Mouse (Mus musculus) limb, embryonic 14.5 days (tissue): ENCODE measurements around the gene Trp53tg5. TPM values are rescaled to one million over a fixed set of nuclear protein-coding genes. Genes with fewer than 3 reads are reported as not detected.

Source experiments
- ATAC-seq: fragments of 200-750 bp; cut with Nextera tagmentation; 2 replicates; pipeline ENCODE4 v1.8.0; 2017; ENCODE audit warnings: low read depth, moderate number of reproducible peaks, moderate TSS enrichment; ENCODE audit not compliant: low FRiP score
- DNase-seq: peaks from one replicate; pipeline ENCODE4 v3.0.0-alpha.2; 2015; ENCODE audit warnings: low spot score
- H3K27ac ChIP-seq: fragments of 300-500 bp; sonication (generic); replicated peaks from 2 replicates; pipeline ENCODE4 v1.5.1; 2014; ENCODE audit warnings: low read depth, mild to moderate bottlenecking, low read length, moderate library complexity, mixed read lengths
- H3K27me3 ChIP-seq: fragments of 300-500 bp; sonication (generic); 2 replicates; pipeline ENCODE4 v1.6.1; 2014; ENCODE audit warnings: low read length, mixed read lengths; ENCODE audit not compliant: control insufficient read depth, insufficient read depth
- H3K36me3 ChIP-seq: fragments of 300-500 bp; sonication (generic); 2 replicates; pipeline ENCODE4 v1.6.1; 2014; ENCODE audit warnings: mild to moderate bottlenecking, low read length, moderate library complexity, mixed read lengths; ENCODE audit not compliant: control insufficient read depth, insufficient read depth
- H3K4me1 ChIP-seq: fragments of 300-500 bp; sonication (generic); 2 replicates; pipeline ENCODE4 v1.6.1; 2014; ENCODE audit warnings: antibody characterized with exemption, low read length, mixed read lengths; ENCODE audit not compliant: control insufficient read depth, insufficient read depth
- H3K4me2 ChIP-seq: fragments of 300-500 bp; sonication (generic); replicated peaks from 2 replicates; pipeline ENCODE4 v1.6.1; 2014; ENCODE audit warnings: low read depth, mild to moderate bottlenecking, low read length, moderate library complexity; ENCODE audit not compliant: severe bottlenecking
- H3K4me3 ChIP-seq: fragments of 300-500 bp; sonication (generic); replicated peaks from 2 replicates; pipeline ENCODE4 v1.5.1; 2014; ENCODE audit warnings: low read length
- H3K9ac ChIP-seq: fragments of 300-500 bp; sonication (generic); 2 replicates; pipeline ENCODE4 v1.6.1; 2014; ENCODE audit warnings: mild to moderate bottlenecking, low read depth, low read length, moderate library complexity; ENCODE audit not compliant: severe bottlenecking
- H3K9me3 ChIP-seq: fragments of 300-500 bp; sonication (generic); 2 replicates; pipeline ENCODE4 v1.6.1; 2016; ENCODE audit warnings: low read length; ENCODE audit not compliant: control insufficient read depth
- POLR2A ChIP-seq: fragments of 200-500 bp; IDR thresholded peaks from 2 replicates; pipeline ENCODE4 v1.8.0; 2012; ENCODE audit warnings: inconsistent platforms, mild to moderate bottlenecking, moderate library complexity, borderline replicate concordance; ENCODE audit not compliant: insufficient read depth, insufficient read length; ENCODE audit errors: extremely low read depth
- WGBS: fragments of 180-500 bp; shearing (Covaris S2); extraction: QIAGEN DNeasy Blood & Tissue Kit; methylation state at CpG from one replicate; pipeline ENCODE4 v1.1.7; 2014; 5-methylcytosine and 5-hydroxymethylcytosine counted together
- polyA plus RNA-seq, 2 experiments: library from polyadenylated mRNA; depleted of rRNA in 1 of 2; stranded (reverse) in 1 of 2; unstranded in 1 of 2; fragments of >200 nt; fragmentation: Nextera tagmentation in 1 of 2; extraction: Ambion mirVana in 1 of 2; gene quantifications; 2 replicates each; pipeline versions ENCODE4 v1.2.1 to v1.2.3; 2012 to 2014

The Trp53tg5 gene
- polyA plus RNA-seq, 2 experiments = not detected

DNA sequence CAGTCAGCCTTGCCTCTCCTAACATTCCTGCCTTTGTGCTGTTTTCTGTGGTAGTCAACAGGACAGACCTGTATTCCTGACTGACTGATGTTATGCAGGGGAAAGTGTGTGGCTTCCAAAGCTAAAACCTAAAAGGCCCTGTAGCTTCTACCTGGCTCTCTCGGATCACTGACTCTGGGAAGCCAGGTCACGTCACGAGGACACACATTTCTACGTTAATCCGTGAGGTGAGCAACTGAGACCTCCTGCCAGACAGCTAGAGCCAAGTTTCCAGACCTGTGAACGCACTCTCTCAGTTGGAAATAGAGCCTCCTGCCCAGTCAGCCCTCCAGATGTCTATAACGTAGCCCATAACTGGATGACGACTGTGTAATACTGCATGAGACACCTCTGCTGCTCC is 51.5 kb downstream of the Trp53tg5 start:
- 54% methylated on average over 8 of the region's 8 CpGs for WGBS
- no peak overlapping the region for H3K9ac ChIP-seq

DNA sequence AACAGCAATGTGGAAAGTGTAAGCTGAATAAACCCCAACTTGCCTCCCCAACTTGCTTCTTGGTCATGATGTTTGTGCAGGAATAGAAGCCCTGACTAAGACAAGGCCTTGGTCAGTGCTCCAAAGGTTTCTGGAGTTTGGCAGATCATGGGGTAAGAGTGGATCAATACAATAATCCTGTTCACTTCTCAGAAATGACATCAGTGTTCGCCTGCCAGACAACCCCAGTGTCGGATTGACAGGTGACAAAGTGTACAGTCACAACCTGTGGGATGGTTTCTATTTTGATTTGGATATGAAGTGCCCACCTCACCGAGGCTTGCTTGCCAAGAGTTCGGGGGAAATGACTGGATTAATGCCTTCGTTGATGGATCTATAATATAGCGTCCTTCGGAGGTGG is 52.2 kb downstream of the Trp53tg5 start:
- H3K4me1 ChIP-seq = peaks cover 13% of the 10 kb centered on the region; the same call in 1 of the 2 replicates
- ATAC-seq (no peak), DNase-seq (no peak)
- H3K4me3 ChIP-seq = no peak overlapping the region
- no peak overlapping the region for H3K4me2 ChIP-seq
- WGBS = 86% methylated on average over 7 of the region's 7 CpGs
- no peak for TF ChIP-seq POLR2A
- H3K9me3 ChIP-seq = no peaks in the 10 kb centered on the region
- H3K27ac ChIP-seq = no peak overlapping the region
- no peaks in the 10 kb centered on the region for H3K27me3 ChIP-seq
- peaks cover 29% of the 10 kb centered on the region for H3K36me3 ChIP-seq
- no peak overlapping the region for H3K9ac ChIP-seq

More for the DNA sequence above, 51.5 kb downstream of the Trp53tg5 start:
- DNase-seq (no peak), ATAC-seq (peak; percentile 8; the same call in 1 of the 2 replicates)
- peaks cover 13% of the 10 kb centered on the region; the same call in 1 of the 2 replicates for H3K4me1 ChIP-seq
- H3K4me3 ChIP-seq = no peak overlapping the region
- H3K27ac ChIP-seq = peak overlapping the region; percentile 58; the same call in 1 of the 2 replicates
- H3K4me2 ChIP-seq = no peak overlapping the region
- no peaks in the 10 kb centered on the region for H3K27me3 ChIP-seq
- TF ChIP-seq POLR2A = no peak
- no peaks in the 10 kb centered on the region for H3K9me3 ChIP-seq
- H3K36me3 ChIP-seq = peaks cover 35% of the 10 kb centered on the region

Other genes with a start within 250 kb of the Trp53tg5 start
- not detected in 2 replicates for gene Svs2, start 235.3 kb downstream of the Trp53tg5 start, polyA plus RNA-seq (2012; rRNA removed)
- not detected in 2 replicates for gene Svs2, start 235.3 kb downstream of the Trp53tg5 start, polyA plus RNA-seq (2014; fragmentation: Nextera tagmentation; extraction: Ambion mirVana)
- not detected in 2 replicates for gene Svs3b, start 217.1 kb downstream of the Trp53tg5 start, polyA plus RNA-seq (2012; rRNA removed)
- not detected in 2 replicates for gene Svs3b, start 217.1 kb downstream of the Trp53tg5 start, polyA plus RNA-seq (2014; fragmentation: Nextera tagmentation; extraction: Ambion mirVana)
- not detected in 2 replicates for gene Svs4, start 195.3 kb downstream of the Trp53tg5 start, polyA plus RNA-seq (2012; rRNA removed)
- not detected in 2 replicates for gene Svs4, start 195.3 kb downstream of the Trp53tg5 start, polyA plus RNA-seq (2014; fragmentation: Nextera tagmentation; extraction: Ambion mirVana)
- not detected in 2 replicates for gene Svs3a, start 184.5 kb downstream of the Trp53tg5 start, polyA plus RNA-seq (2012; rRNA removed)
- not detected in 2 replicates for gene Svs3a, start 184.5 kb downstream of the Trp53tg5 start, polyA plus RNA-seq (2014; fragmentation: Nextera tagmentation; extraction: Ambion mirVana)
- gene Svs6, start 157.0 kb downstream of the Trp53tg5 start, polyA plus RNA-seq (2012; rRNA removed) = not detected in 2 replicates
- gene Svs6, start 157.0 kb downstream of the Trp53tg5 start, polyA plus RNA-seq (2014; fragmentation: Nextera tagmentation; extraction: Ambion mirVana) = not detected in 2 replicates
- not detected in 2 replicates for gene Svs5, start 141.0 kb downstream of the Trp53tg5 start, polyA plus RNA-seq (2012; rRNA removed)
- gene Svs5, start 141.0 kb downstream of the Trp53tg5 start, polyA plus RNA-seq (2014; fragmentation: Nextera tagmentation; extraction: Ambion mirVana) = not detected in 2 replicates
- gene Slpi, start 84.6 kb downstream of the Trp53tg5 start, polyA plus RNA-seq (2012; rRNA removed) = 3.9 and 5.1 TPM in 2 replicates
- 1.1 and 2.1 TPM in 2 replicates for gene Slpi, start 84.6 kb downstream of the Trp53tg5 start, polyA plus RNA-seq (2014; fragmentation: Nextera tagmentation; extraction: Ambion mirVana)
- 2.7 and 3.9 TPM in 2 replicates for gene Rbpjl, start 70.6 kb downstream of the Trp53tg5 start, polyA plus RNA-seq (2012; rRNA removed)
- gene Rbpjl, start 70.6 kb downstream of the Trp53tg5 start, polyA plus RNA-seq (2014; fragmentation: Nextera tagmentation; extraction: Ambion mirVana) = 0.45 and 0.76 TPM in 2 replicates
- 362 and 495 TPM in 2 replicates for gene Matn4, start 68.6 kb downstream of the Trp53tg5 start, polyA plus RNA-seq (2012; rRNA removed)
- gene Matn4, start 68.6 kb downstream of the Trp53tg5 start, polyA plus RNA-seq (2014; fragmentation: Nextera tagmentation; extraction: Ambion mirVana) = 30.2 and 39.9 TPM in 2 replicates
- 27.4 and 29.7 TPM in 2 replicates for gene Sdc4, start 29.8 kb downstream of the Trp53tg5 start, polyA plus RNA-seq (2012; rRNA removed)
- 65.9 and 68.2 TPM in 2 replicates for gene Sdc4, start 29.8 kb downstream of the Trp53tg5 start, polyA plus RNA-seq (2014; fragmentation: Nextera tagmentation; extraction: Ambion mirVana)
- 48.4 and 68.8 TPM in 2 replicates for gene Sys1, start 16.8 kb downstream of the Trp53tg5 start, polyA plus RNA-seq (2012; rRNA removed)
- 73.1 TPM in 2 replicates for gene Sys1, start 16.8 kb downstream of the Trp53tg5 start, polyA plus RNA-seq (2014; fragmentation: Nextera tagmentation; extraction: Ambion mirVana)
- gene Gm20458, start 12.8 kb downstream of the Trp53tg5 start, polyA plus RNA-seq (2012; rRNA removed) = 9.0 and 10.4 TPM in 2 replicates
- 12.2 and 14.3 TPM in 2 replicates for gene Gm20458, start 12.8 kb downstream of the Trp53tg5 start, polyA plus RNA-seq (2014; fragmentation: Nextera tagmentation; extraction: Ambion mirVana)
- gene Dbndd2, start 12.4 kb upstream of the Trp53tg5 start, polyA plus RNA-seq (2012; rRNA removed) = 7.7 and 8.3 TPM in 2 replicates
- gene Dbndd2, start 12.4 kb upstream of the Trp53tg5 start, polyA plus RNA-seq (2014; fragmentation: Nextera tagmentation; extraction: Ambion mirVana) = 2.9 and 4.4 TPM in 2 replicates
- gene Pigt, start 23.8 kb upstream of the Trp53tg5 start, polyA plus RNA-seq (2012; rRNA removed) = 99.5 and 142 TPM in 2 replicates
- 72.4 and 81.4 TPM in 2 replicates for gene Pigt, start 23.8 kb upstream of the Trp53tg5 start, polyA plus RNA-seq (2014; fragmentation: Nextera tagmentation; extraction: Ambion mirVana)
- gene Wfdc2, start 88.7 kb upstream of the Trp53tg5 start, polyA plus RNA-seq (2012; rRNA removed) = 30.4 and 31.0 TPM in 2 replicates
- gene Wfdc2, start 88.7 kb upstream of the Trp53tg5 start, polyA plus RNA-seq (2014; fragmentation: Nextera tagmentation; extraction: Ambion mirVana) = 27.3 and 44.0 TPM in 2 replicates
- gene Spint3, start 99.7 kb upstream of the Trp53tg5 start, polyA plus RNA-seq (2012; rRNA removed) = not detected in 2 replicates
- gene Spint3, start 99.7 kb upstream of the Trp53tg5 start, polyA plus RNA-seq (2014; fragmentation: Nextera tagmentation; extraction: Ambion mirVana) = not detected in 2 replicates
- gene Wfdc6a, start 111.7 kb upstream of the Trp53tg5 start, polyA plus RNA-seq (2012; rRNA removed) = 0.37 and 0.55 TPM in 2 replicates
- gene Wfdc6a, start 111.7 kb upstream of the Trp53tg5 start, polyA plus RNA-seq (2014; fragmentation: Nextera tagmentation; extraction: Ambion mirVana) = 0.25 and 0.53 TPM in 2 replicates
- not detected in 2 replicates for gene Eppin, start 119.9 kb upstream of the Trp53tg5 start, polyA plus RNA-seq (2012; rRNA removed)
- not detected in 2 replicates for gene Eppin, start 119.9 kb upstream of the Trp53tg5 start, polyA plus RNA-seq (2014; fragmentation: Nextera tagmentation; extraction: Ambion mirVana)
- not detected in 2 replicates for gene Wfdc6b, start 139.8 kb upstream of the Trp53tg5 start, polyA plus RNA-seq (2012; rRNA removed)
- not detected in 2 replicates for gene Wfdc6b, start 139.8 kb upstream of the Trp53tg5 start, polyA plus RNA-seq (2014; fragmentation: Nextera tagmentation; extraction: Ambion mirVana)
- gene Wfdc8, start 139.9 kb upstream of the Trp53tg5 start, polyA plus RNA-seq (2012; rRNA removed) = not detected in 2 replicates
- gene Wfdc8, start 139.9 kb upstream of the Trp53tg5 start, polyA plus RNA-seq (2014; fragmentation: Nextera tagmentation; extraction: Ambion mirVana) = not detected in 2 replicates
- not detected in 2 replicates for gene Wfdc16, start 165.1 kb upstream of the Trp53tg5 start, polyA plus RNA-seq (2012; rRNA removed)
- gene Wfdc16, start 165.1 kb upstream of the Trp53tg5 start, polyA plus RNA-seq (2014; fragmentation: Nextera tagmentation; extraction: Ambion mirVana) = not detected in 2 replicates
- 0.31 and 0.37 TPM in 2 replicates for gene Wfdc10, start 182.3 kb upstream of the Trp53tg5 start, polyA plus RNA-seq (2012; rRNA removed)
- gene Wfdc10, start 182.3 kb upstream of the Trp53tg5 start, polyA plus RNA-seq (2014; fragmentation: Nextera tagmentation; extraction: Ambion mirVana) = 0.68 TPM in 1 of 2 replicates, not detected in the other
- not detected in 2 replicates for gene Wfdc9, start 182.9 kb upstream of the Trp53tg5 start, polyA plus RNA-seq (2012; rRNA removed)
- not detected in 2 replicates for gene Wfdc9, start 182.9 kb upstream of the Trp53tg5 start, polyA plus RNA-seq (2014; fragmentation: Nextera tagmentation; extraction: Ambion mirVana)
- not detected in 2 replicates for gene Wfdc11, start 200.4 kb upstream of the Trp53tg5 start, polyA plus RNA-seq (2012; rRNA removed)
- gene Wfdc11, start 200.4 kb upstream of the Trp53tg5 start, polyA plus RNA-seq (2014; fragmentation: Nextera tagmentation; extraction: Ambion mirVana) = not detected in 2 replicates
- gene Wfdc13, start 211.4 kb upstream of the Trp53tg5 start, polyA plus RNA-seq (2012; rRNA removed) = 0.06 and 0.08 TPM in 2 replicates
- 0.18 TPM in 1 of 2 replicates, not detected in the other for gene Wfdc13, start 211.4 kb upstream of the Trp53tg5 start, polyA plus RNA-seq (2014; fragmentation: Nextera tagmentation; extraction: Ambion mirVana)
- not detected in 2 replicates for gene Spint4, start 224.8 kb upstream of the Trp53tg5 start, polyA plus RNA-seq (2012; rRNA removed)
- gene Spint4, start 224.8 kb upstream of the Trp53tg5 start, polyA plus RNA-seq (2014; fragmentation: Nextera tagmentation; extraction: Ambion mirVana) = not detected in 2 replicates
- gene Spint5, start 241.6 kb upstream of the Trp53tg5 start, polyA plus RNA-seq (2012; rRNA removed) = not detected in 2 replicates
- gene Spint5, start 241.6 kb upstream of the Trp53tg5 start, polyA plus RNA-seq (2014; fragmentation: Nextera tagmentation; extraction: Ambion mirVana) = not detected in 2 replicates